Mouse (Mus musculus): ENCODE data around the gene Cntnap2. TPM values are rescaled to one million over a fixed set of nuclear protein-coding genes. Genes with fewer than 3 reads are reported as not detected.
A peak's percentile ranks its signal among the peaks of the same experiment; 100 is the strongest.
"Not testable (repeated sequence)": the region's sequence is repeated elsewhere in the genome, so short reads cannot be mapped to it uniquely, and the experiment has no call there.

The Cntnap2 gene
- polyA plus RNA-seq, 1 experiment from 2014 or later: 5.7 TPM

GRCm38 (mm10) chr6:47134063-47134462, 2074.9 kb downstream of the Cntnap2 start:
- no CpG with 5 or more reads among the region's 1 CpGs for WGBS

GRCm38 (mm10) chr6:47153018-47153417, 2093.9 kb downstream of the Cntnap2 start:
- H3K4me1 ChIP-seq; H3K9me3 ChIP-seq; H3K4me2 ChIP-seq (replicated peaks); H3K27ac ChIP-seq; H3K4me3 ChIP-seq; ATAC-seq (ENCODE audit: insufficient number of reproducible peaks, insufficient read depth, low FRiP score, low TSS enrichment); H3K27me3 ChIP-seq; H3K36me3 ChIP-seq; H3K9ac ChIP-seq: not testable (repeated sequence)
- no CpG with 5 or more reads among the region's 1 CpGs for WGBS

More at GRCm38 (mm10) chr6:47134063-47134462, 2074.9 kb downstream of the Cntnap2 start:
- not testable (repeated sequence) for H3K4me1 ChIP-seq; H3K27me3 ChIP-seq; H3K4me2 ChIP-seq (replicated peaks); H3K9ac ChIP-seq; H3K9me3 ChIP-seq; ATAC-seq (ENCODE audit: insufficient number of reproducible peaks, insufficient read depth, low FRiP score, low TSS enrichment); H3K4me3 ChIP-seq; H3K36me3 ChIP-seq; H3K27ac ChIP-seq

GRCm38 (mm10) chr6:47174580-47175294, 2115.6 kb downstream of the Cntnap2 start:
- not testable (repeated sequence) for H3K36me3 ChIP-seq; H3K9me3 ChIP-seq; H3K27ac ChIP-seq; H3K9ac ChIP-seq; H3K4me2 ChIP-seq (replicated peaks); H3K4me1 ChIP-seq; ATAC-seq (ENCODE audit: insufficient number of reproducible peaks, insufficient read depth, low FRiP score, low TSS enrichment); H3K4me3 ChIP-seq; H3K27me3 ChIP-seq
- 59% methylated on average over 8 of the region's 8 CpGs for WGBS

- H3K4me3 ChIP-seq, H3K4me1 ChIP-seq, H3K36me3 ChIP-seq, H3K27ac ChIP-seq, H3K9me3 ChIP-seq, H3K27me3 ChIP-seq, H3K9ac ChIP-seq: not testable (repeated sequence)
- H3K4me2 ChIP-seq (replicated peaks): peak overlapping the region; percentile 28; the same call in 1 of the 2 replicates
- 25% methylated on average over 10 of the region's 10 CpGs for WGBS
- ATAC-seq (ENCODE audit: insufficient number of reproducible peaks, insufficient read depth, low FRiP score, low TSS enrichment): 0 out of 2 replicates have a peak, but pooled peaks have one; percentile 41
Observed at GRCm38 (mm10) chr6:47175356-47176156, 2116.4 kb downstream of the Cntnap2 start.

- H3K4me2 ChIP-seq (replicated peaks): 0 out of 2 replicates have a peak overlapping the region, but pooled peaks have one; percentile 28
- not testable (repeated sequence) for H3K27me3 ChIP-seq; H3K4me3 ChIP-seq; H3K27ac ChIP-seq; H3K9ac ChIP-seq; H3K4me1 ChIP-seq; H3K9me3 ChIP-seq; H3K36me3 ChIP-seq; ATAC-seq (ENCODE audit: insufficient number of reproducible peaks, insufficient read depth, low FRiP score, low TSS enrichment)
- 58% methylated on average over 3 of the region's 3 CpGs for WGBS
Observed at GRCm38 (mm10) chr6:47176157-47176555, 2117.0 kb downstream of the Cntnap2 start.

- H3K27me3 ChIP-seq; ATAC-seq (ENCODE audit: insufficient number of reproducible peaks, insufficient read depth, low FRiP score, low TSS enrichment); H3K9ac ChIP-seq; H3K9me3 ChIP-seq; H3K4me1 ChIP-seq; H3K36me3 ChIP-seq; H3K4me2 ChIP-seq (replicated peaks); H3K27ac ChIP-seq; H3K4me3 ChIP-seq: not testable (repeated sequence)
- WGBS: 59% methylated on average over 5 of the region's 5 CpGs
Observed at GRCm38 (mm10) chr6:47181372-47181771, 2122.2 kb downstream of the Cntnap2 start.

- Histone ChIP-seq H3K9ac (no peak overlapping the region), H3K27ac (no peak overlapping the region), H3K27me3 (no peaks in the 10 kb centered on the region), H3K36me3 (no peaks in the 10 kb centered on the region), H3K4me3 (no peak overlapping the region), H3K9me3 (no peaks in the 10 kb centered on the region), H3K4me1 (no peaks in the 10 kb centered on the region), H3K4me2 (replicated peaks) (no peak overlapping the region)
- no peak for ATAC-seq (ENCODE audit: insufficient number of reproducible peaks, insufficient read depth, low FRiP score, low TSS enrichment)
- 59% methylated on average over 2 of the region's 2 CpGs for WGBS
Observed at GRCm38 (mm10) chr6:47182252-47182651, 2123.1 kb downstream of the Cntnap2 start.

- H3K27ac ChIP-seq: no peak overlapping the region
- H3K4me2 ChIP-seq (replicated peaks): no peak overlapping the region
- no peaks in the 10 kb centered on the region for H3K4me1 ChIP-seq
- no peak overlapping the region for H3K4me3 ChIP-seq
- H3K27me3 ChIP-seq: no peaks in the 10 kb centered on the region
- no peaks in the 10 kb centered on the region for H3K36me3 ChIP-seq
- no peaks in the 10 kb centered on the region for H3K9me3 ChIP-seq
- H3K9ac ChIP-seq: no peak overlapping the region
- 72% methylated on average over 1 of the region's 1 CpGs for WGBS
- no peak for ATAC-seq (ENCODE audit: insufficient number of reproducible peaks, insufficient read depth, low FRiP score, low TSS enrichment)
Observed at GRCm38 (mm10) chr6:47182756-47183155, 2123.6 kb downstream of the Cntnap2 start.

- not testable (repeated sequence) for H3K9me3 ChIP-seq; H3K4me2 ChIP-seq (replicated peaks); H3K9ac ChIP-seq; H3K4me1 ChIP-seq; H3K27me3 ChIP-seq; H3K4me3 ChIP-seq; H3K36me3 ChIP-seq; H3K27ac ChIP-seq; ATAC-seq (ENCODE audit: insufficient number of reproducible peaks, insufficient read depth, low FRiP score, low TSS enrichment)
Observed at GRCm38 (mm10) chr6:47183850-47184249, 2124.7 kb downstream of the Cntnap2 start.

GRCm38 (mm10) chr6:47188193-47188592, 2129.0 kb downstream of the Cntnap2 start:
- no peak overlapping the region for H3K9ac ChIP-seq
- no peaks in the 10 kb centered on the region for H3K36me3 ChIP-seq
- no peak for ATAC-seq (ENCODE audit: insufficient number of reproducible peaks, insufficient read depth, low FRiP score, low TSS enrichment)
- no peaks in the 10 kb centered on the region for H3K9me3 ChIP-seq
- no peak overlapping the region for H3K4me3 ChIP-seq
- H3K4me2 ChIP-seq (replicated peaks): no peak overlapping the region
- H3K4me1 ChIP-seq: no peaks in the 10 kb centered on the region
- no peaks in the 10 kb centered on the region for H3K27me3 ChIP-seq
- H3K27ac ChIP-seq: no peak overlapping the region
- 61% methylated on average over 7 of the region's 7 CpGs for WGBS

- ATAC-seq (ENCODE audit: insufficient number of reproducible peaks, insufficient read depth, low FRiP score, low TSS enrichment); H3K4me1 ChIP-seq; H3K9me3 ChIP-seq; H3K36me3 ChIP-seq; H3K27me3 ChIP-seq; H3K4me3 ChIP-seq; H3K27ac ChIP-seq; H3K9ac ChIP-seq; H3K4me2 ChIP-seq (replicated peaks): not testable (repeated sequence)
- 89% methylated on average over 6 of the region's 6 CpGs for WGBS
Observed at GRCm38 (mm10) chr6:47188596-47188995, 2129.4 kb downstream of the Cntnap2 start.

- 73% methylated on average over 7 of the region's 7 CpGs for WGBS
- H3K4me2 ChIP-seq (replicated peaks): no peak overlapping the region
- no peaks in the 10 kb centered on the region for H3K9me3 ChIP-seq
- ATAC-seq (ENCODE audit: insufficient number of reproducible peaks, insufficient read depth, low FRiP score, low TSS enrichment): no peak
- H3K4me3 ChIP-seq: no peak overlapping the region
- no peaks in the 10 kb centered on the region for H3K4me1 ChIP-seq
- H3K27ac ChIP-seq: no peak overlapping the region
- H3K27me3 ChIP-seq: no peaks in the 10 kb centered on the region
- no peaks in the 10 kb centered on the region for H3K36me3 ChIP-seq
- no peak overlapping the region for H3K9ac ChIP-seq
Observed at GRCm38 (mm10) chr6:47190282-47190681, 2131.1 kb downstream of the Cntnap2 start.

All from embryonic facial prominence, embryonic 12.5 days (tissue).